Mouse (Mus musculus): ENCODE data around the gene Tmem132b. TPM values are rescaled to one million over a fixed set of nuclear protein-coding genes. Genes with fewer than 3 reads are reported as not detected.

Tmem132b gene
- polyA plus RNA-seq, 1 experiment from 2014 or later = 0.28 TPM

DNA sequence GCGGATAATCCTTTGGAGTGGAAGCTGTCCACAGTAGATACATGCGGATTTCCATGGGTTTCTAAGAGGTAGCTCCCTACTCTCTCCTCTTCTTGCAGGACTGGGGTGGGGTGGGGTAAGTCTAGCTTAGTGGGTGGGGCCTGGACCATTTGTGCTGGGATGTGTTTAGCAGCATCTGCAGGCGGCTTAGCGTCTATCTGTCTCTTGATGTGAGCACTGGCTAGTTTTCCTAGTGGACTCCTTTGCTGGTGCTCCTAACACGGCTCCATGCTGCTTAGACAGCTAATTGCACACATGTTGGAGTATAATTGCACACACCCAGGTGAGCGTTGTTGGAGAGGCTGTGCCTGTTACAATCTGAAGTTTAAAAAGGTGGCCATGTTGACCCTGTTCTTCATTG, 149.3 kb downstream of the Tmem132b start:
- Histone ChIP-seq H3K36me3 (ENCODE audit: insufficient read depth, low read length) (no peaks in the 10 kb centered on the region), H3K4me2 (ENCODE audit: low read length) (no peak overlapping the region), H3K4me1 (replicated peaks; ENCODE audit: insufficient read depth, low read length) (no peaks in the 10 kb centered on the region), H3K9me3 (replicated peaks; ENCODE audit: low read length) (no peaks in the 10 kb centered on the region), H3K9ac (ENCODE audit: low read depth, low read length) (no peak overlapping the region), H3K27me3 (ENCODE audit: insufficient read depth, low read length) (no peaks in the 10 kb centered on the region), H3K4me3 (replicated peaks; ENCODE audit: low read depth, low read length) (no peak overlapping the region), H3K27ac (no peak overlapping the region)
- TF ChIP-seq CTCF (IDR thresholded peaks at IDR 0.05; ENCODE audit: low read depth) = no peak
- 72% methylated on average over 6 of the region's 6 CpGs for WGBS
- DNase-seq (ENCODE audit: low spot score) (no peak), ATAC-seq (replicated peaks; ENCODE audit: low FRiP score, low read depth) (no peak)

DNA sequence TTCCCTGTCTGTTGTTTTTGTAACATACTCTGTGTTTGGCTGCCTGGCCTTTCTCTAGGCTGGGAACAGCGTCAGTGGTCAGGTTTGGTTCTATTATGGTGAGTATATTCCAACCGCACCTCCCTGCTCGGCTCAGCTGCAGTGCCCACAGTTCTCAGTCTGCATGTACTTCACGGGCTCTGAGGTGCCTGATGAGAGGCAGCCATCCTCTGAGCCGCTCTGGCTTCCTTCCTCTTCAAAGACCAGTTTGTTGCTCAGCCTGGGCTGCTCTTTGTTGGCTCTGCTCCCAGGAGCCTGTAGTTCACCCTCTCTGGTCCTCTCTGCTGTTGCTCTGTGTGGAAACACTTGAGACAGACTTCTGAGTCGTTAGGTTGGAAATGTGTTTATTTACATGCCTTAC, 151.9 kb downstream of the Tmem132b start:
- no peak for DNase-seq (ENCODE audit: low spot score)
- ATAC-seq (replicated peaks; ENCODE audit: low FRiP score, low read depth) = no peak
- H3K9ac ChIP-seq (ENCODE audit: low read depth, low read length) = no peak overlapping the region
- TF ChIP-seq CTCF (IDR thresholded peaks at IDR 0.05; ENCODE audit: low read depth) = no peak
- no peak overlapping the region for H3K27ac ChIP-seq
- H3K36me3 ChIP-seq (ENCODE audit: insufficient read depth, low read length) = no peaks in the 10 kb centered on the region
- no peak overlapping the region for H3K4me3 ChIP-seq (replicated peaks; ENCODE audit: low read depth, low read length)
- no peaks in the 10 kb centered on the region for H3K9me3 ChIP-seq (replicated peaks; ENCODE audit: low read length)
- H3K27me3 ChIP-seq (ENCODE audit: insufficient read depth, low read length) = no peaks in the 10 kb centered on the region
- H3K4me1 ChIP-seq (replicated peaks; ENCODE audit: insufficient read depth, low read length) = no peaks in the 10 kb centered on the region
- 59% methylated on average over 6 of the region's 6 CpGs for WGBS
- H3K4me2 ChIP-seq (ENCODE audit: low read length) = no peak overlapping the region

DNA sequence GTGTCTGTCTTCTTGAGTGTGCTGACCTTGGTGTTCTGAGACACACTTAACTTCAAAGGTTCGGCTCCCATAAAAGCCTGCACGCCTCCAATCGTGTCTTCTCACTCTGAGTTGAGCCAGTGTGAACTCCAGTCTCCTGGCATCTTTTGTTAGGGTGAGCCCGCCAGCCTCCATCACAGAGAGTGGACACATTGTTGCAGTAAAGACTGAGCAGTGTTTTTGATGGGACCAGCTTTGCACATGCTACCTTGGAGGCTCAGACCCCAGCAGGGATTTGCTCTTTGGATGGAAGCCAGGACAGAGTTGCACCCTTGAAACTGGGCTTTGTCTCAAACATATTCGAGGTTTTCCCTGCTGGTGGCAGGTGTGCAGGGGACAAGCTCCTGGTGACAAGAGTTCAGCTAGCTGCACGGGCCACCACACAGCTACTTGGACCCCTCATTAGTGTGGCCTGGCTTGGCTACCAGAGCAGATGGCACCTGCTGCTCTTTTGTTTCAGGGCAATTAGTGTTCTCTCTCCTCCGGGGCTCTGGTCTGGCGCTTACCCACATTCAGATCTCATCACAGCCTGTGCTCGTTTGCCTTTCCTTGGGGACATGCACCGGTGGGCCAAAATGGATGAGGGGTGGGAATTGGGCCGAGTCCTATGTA, 154.2 kb downstream of the Tmem132b start:
- H3K4me3 ChIP-seq (replicated peaks; ENCODE audit: low read depth, low read length) = no peak overlapping the region
- no peak overlapping the region for H3K27ac ChIP-seq
- no peaks in the 10 kb centered on the region for H3K9me3 ChIP-seq (replicated peaks; ENCODE audit: low read length)
- no peaks in the 10 kb centered on the region for H3K27me3 ChIP-seq (ENCODE audit: insufficient read depth, low read length)
- WGBS = 47% methylated on average over 11 of the region's 11 CpGs
- no peak for TF ChIP-seq CTCF (IDR thresholded peaks at IDR 0.05; ENCODE audit: low read depth)
- no peak overlapping the region for H3K9ac ChIP-seq (ENCODE audit: low read depth, low read length)
- H3K36me3 ChIP-seq (ENCODE audit: insufficient read depth, low read length) = no peaks in the 10 kb centered on the region
- no peak for DNase-seq (ENCODE audit: low spot score)
- no peaks in the 10 kb centered on the region for H3K4me1 ChIP-seq (replicated peaks; ENCODE audit: insufficient read depth, low read length)
- H3K4me2 ChIP-seq (ENCODE audit: low read length) = no peak overlapping the region
- no peak for ATAC-seq (replicated peaks; ENCODE audit: low FRiP score, low read depth)

DNA sequence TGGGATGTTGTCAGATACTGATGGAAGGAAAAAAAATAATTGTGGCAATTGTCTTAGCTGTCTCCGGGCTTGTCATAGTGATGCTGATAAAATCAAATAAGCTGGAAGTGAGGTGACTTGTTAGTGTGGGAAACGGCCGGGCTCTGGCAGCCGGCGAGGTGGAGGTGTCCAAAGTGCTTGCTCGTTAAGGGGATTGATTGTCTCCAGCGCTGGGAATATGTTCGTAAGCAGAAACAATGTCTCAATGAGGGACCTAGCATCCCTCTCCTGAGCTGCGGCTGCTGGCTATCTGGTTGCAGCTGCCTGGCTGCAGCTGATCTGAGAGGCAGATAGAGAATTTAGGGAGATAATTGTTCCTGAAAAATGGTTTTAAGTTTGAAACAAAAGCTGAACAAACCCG, 161.0 kb downstream of the Tmem132b start:
- no peak for DNase-seq (ENCODE audit: low spot score)
- Histone ChIP-seq H3K9ac (ENCODE audit: low read depth, low read length) (no peak overlapping the region), H3K4me2 (ENCODE audit: low read length) (no peak overlapping the region), H3K27me3 (ENCODE audit: insufficient read depth, low read length) (no peaks in the 10 kb centered on the region), H3K9me3 (replicated peaks; ENCODE audit: low read length) (no peaks in the 10 kb centered on the region), H3K4me3 (replicated peaks; ENCODE audit: low read depth, low read length) (no peak overlapping the region), H3K27ac (no peak overlapping the region), H3K36me3 (ENCODE audit: insufficient read depth, low read length) (no peaks in the 10 kb centered on the region), H3K4me1 (replicated peaks; ENCODE audit: insufficient read depth, low read length) (no peaks in the 10 kb centered on the region)
- WGBS = 30% methylated on average over 10 of the region's 10 CpGs
- TF ChIP-seq CTCF (IDR thresholded peaks at IDR 0.05; ENCODE audit: low read depth) = no peak
- no peak for ATAC-seq (replicated peaks; ENCODE audit: low FRiP score, low read depth)

DNA sequence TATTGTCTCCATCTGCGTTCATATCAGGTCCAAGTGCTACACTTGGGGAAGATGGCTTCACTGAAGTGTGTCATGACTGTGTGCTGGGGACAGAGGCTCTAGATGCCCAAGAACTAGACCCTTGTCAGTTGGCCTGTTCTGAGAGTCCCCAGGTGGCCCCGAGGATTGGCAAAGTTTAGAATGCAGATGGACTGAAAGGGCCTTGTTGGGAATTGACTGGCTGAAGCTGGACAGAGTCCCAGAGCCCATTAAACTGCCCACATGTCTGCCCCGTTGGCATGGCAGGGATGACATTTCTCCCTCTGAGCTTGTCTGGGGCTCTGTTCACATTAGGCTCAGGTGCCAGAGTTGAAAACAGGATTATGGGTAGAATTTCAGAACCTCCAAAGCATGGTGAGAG, 167.8 kb downstream of the Tmem132b start:
- 83% methylated on average over 3 of the region's 3 CpGs for WGBS
- DNase-seq (ENCODE audit: low spot score) (no peak), ATAC-seq (replicated peaks; ENCODE audit: low FRiP score, low read depth) (no peak)
- Histone ChIP-seq H3K36me3 (ENCODE audit: insufficient read depth, low read length) (no peaks in the 10 kb centered on the region), H3K27me3 (ENCODE audit: insufficient read depth, low read length) (no peaks in the 10 kb centered on the region), H3K9ac (ENCODE audit: low read depth, low read length) (no peak overlapping the region), H3K4me3 (replicated peaks; ENCODE audit: low read depth, low read length) (no peak overlapping the region), H3K4me1 (replicated peaks; ENCODE audit: insufficient read depth, low read length) (no peaks in the 10 kb centered on the region), H3K4me2 (ENCODE audit: low read length) (no peak overlapping the region), H3K27ac (no peak overlapping the region), H3K9me3 (replicated peaks; ENCODE audit: low read length) (no peaks in the 10 kb centered on the region)
- TF ChIP-seq CTCF (IDR thresholded peaks at IDR 0.05; ENCODE audit: low read depth) = no peak

DNA sequence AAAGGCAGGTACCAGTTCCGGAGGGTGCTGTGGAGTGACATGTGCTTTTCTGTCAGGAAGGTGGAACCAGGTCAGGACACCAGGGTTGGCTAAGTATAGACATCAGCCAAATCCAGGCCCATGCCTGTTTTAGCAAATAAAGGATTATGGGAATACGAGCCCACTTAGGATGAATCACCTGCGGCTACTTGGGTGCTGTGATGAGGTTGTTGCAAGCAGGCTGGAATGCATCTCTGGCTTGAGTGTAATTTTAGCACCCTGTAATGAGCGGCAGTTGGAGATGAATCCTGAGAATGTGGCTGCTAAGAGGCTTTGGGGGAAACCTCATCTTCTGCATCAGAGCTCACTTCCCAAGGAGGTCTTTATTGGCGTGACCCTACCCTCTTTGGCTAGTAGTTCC, 168.7 kb downstream of the Tmem132b start:
- no peaks in the 10 kb centered on the region for H3K27me3 ChIP-seq (ENCODE audit: insufficient read depth, low read length)
- DNase-seq (ENCODE audit: low spot score) (no peak), ATAC-seq (replicated peaks; ENCODE audit: low FRiP score, low read depth) (no peak)
- H3K27ac ChIP-seq = no peak overlapping the region
- H3K4me3 ChIP-seq (replicated peaks; ENCODE audit: low read depth, low read length) = no peak overlapping the region
- 81% methylated on average over 5 of the region's 5 CpGs for WGBS
- TF ChIP-seq CTCF (IDR thresholded peaks at IDR 0.05; ENCODE audit: low read depth) = no peak
- no peaks in the 10 kb centered on the region for H3K9me3 ChIP-seq (replicated peaks; ENCODE audit: low read length)
- no peak overlapping the region for H3K4me2 ChIP-seq (ENCODE audit: low read length)
- no peaks in the 10 kb centered on the region for H3K4me1 ChIP-seq (replicated peaks; ENCODE audit: insufficient read depth, low read length)
- no peak overlapping the region for H3K9ac ChIP-seq (ENCODE audit: low read depth, low read length)
- H3K36me3 ChIP-seq (ENCODE audit: insufficient read depth, low read length) = no peaks in the 10 kb centered on the region

DNA sequence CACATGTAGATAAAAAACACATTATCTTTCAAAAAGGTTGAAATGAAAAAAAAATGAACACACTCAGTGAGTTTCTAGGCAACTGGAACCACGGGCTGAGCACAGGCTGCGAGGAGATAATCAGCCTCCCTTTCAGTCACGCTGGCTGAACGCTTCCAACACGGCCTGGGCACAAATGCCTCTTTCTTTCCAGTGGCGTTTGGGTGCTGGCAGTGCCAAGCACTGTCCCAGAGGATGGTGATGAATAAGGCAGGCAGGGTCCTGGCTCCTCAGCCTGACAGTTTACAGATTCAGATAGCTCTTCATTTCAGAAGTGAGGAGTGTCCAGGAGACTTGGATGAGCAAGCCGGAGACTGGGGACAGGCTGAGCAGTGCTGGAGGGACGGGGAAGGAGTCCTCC, 173.8 kb downstream of the Tmem132b start:
- H3K27me3 ChIP-seq (ENCODE audit: insufficient read depth, low read length) = no peaks in the 10 kb centered on the region
- TF ChIP-seq CTCF (IDR thresholded peaks at IDR 0.05; ENCODE audit: low read depth) = no peak
- DNase-seq (ENCODE audit: low spot score) (no peak), ATAC-seq (replicated peaks; ENCODE audit: low FRiP score, low read depth) (no peak)
- no peak overlapping the region for H3K4me3 ChIP-seq (replicated peaks; ENCODE audit: low read depth, low read length)
- H3K9me3 ChIP-seq (replicated peaks; ENCODE audit: low read length) = no peaks in the 10 kb centered on the region
- H3K27ac ChIP-seq = no peak overlapping the region
- no peak overlapping the region for H3K9ac ChIP-seq (ENCODE audit: low read depth, low read length)
- no peaks in the 10 kb centered on the region for H3K36me3 ChIP-seq (ENCODE audit: insufficient read depth, low read length)
- no peaks in the 10 kb centered on the region for H3K4me1 ChIP-seq (replicated peaks; ENCODE audit: insufficient read depth, low read length)
- no peak overlapping the region for H3K4me2 ChIP-seq (ENCODE audit: low read length)
- WGBS = 67% methylated on average over 8 of the region's 8 CpGs

All from kidney, postnatal 0 days (tissue).